Mouse (Mus musculus): ENCODE measurements at regions not wholly inside any gene's neighbourhood (a gene's known extent, or its start where the extent isn't known, plus 50 kb on each side); places are given as distances from the start of the nearest gene placed in this dataset.
A peak's percentile ranks its signal among the peaks of the same experiment; 100 is the strongest.

- DNase-seq (ENCODE audit: low spot score in 2 of 2): no peak
Measured at GRCm38 (mm10) chr17:80891656-80892055, 52.8 kb upstream of the Tmem178 start.

- no peak for DNase-seq (ENCODE audit: low spot score in 2 of 2)
Measured at GRCm38 (mm10) chr17:80889095-80889494, 55.3 kb upstream of the Tmem178 start.

- no peak for DNase-seq (ENCODE audit: low spot score in 2 of 2)
Measured at GRCm38 (mm10) chr17:80887749-80888119, 56.7 kb upstream of the Tmem178 start.

GRCm38 (mm10) chr17:80887021-80887748, 57.2 kb upstream of the Tmem178 start:
- no peak for DNase-seq (ENCODE audit: low spot score in 2 of 2)

- DNase-seq (ENCODE audit: low spot score in 2 of 2): no peak
Measured at GRCm38 (mm10) chr17:80886211-80886701, 58.2 kb upstream of the Tmem178 start.

GRCm38 (mm10) chr17:80885706-80886105, 58.7 kb upstream of the Tmem178 start:
- no peak for DNase-seq (ENCODE audit: low spot score in 2 of 2)

GRCm38 (mm10) chr17:80884886-80885285, 59.5 kb upstream of the Tmem178 start:
- DNase-seq (ENCODE audit: low spot score in 2 of 2): no peak

- no peak for DNase-seq (ENCODE audit: low spot score in 2 of 2)
Measured at GRCm38 (mm10) chr17:80882476-80882875, 62.0 kb upstream of the Tmem178 start.

GRCm38 (mm10) chr17:80880325-80880724, 64.1 kb upstream of the Tmem178 start:
- DNase-seq (ENCODE audit: low spot score in 2 of 2): no peak

- no peak for DNase-seq (ENCODE audit: low spot score in 2 of 2)
Measured at GRCm38 (mm10) chr17:80875352-80876044, 68.9 kb upstream of the Tmem178 start.

- DNase-seq (ENCODE audit: low spot score in 2 of 2): no peak
Measured at GRCm38 (mm10) chr17:80870965-80871364, 73.5 kb upstream of the Tmem178 start.

- no peak for DNase-seq (ENCODE audit: low spot score in 2 of 2)
Measured at GRCm38 (mm10) chr17:80862338-80862737, 82.1 kb upstream of the Tmem178 start.

- DNase-seq (ENCODE audit: low spot score in 2 of 2): peak; percentile 22 to 31
Measured at GRCm38 (mm10) chr17:80846996-80847810, 97.2 kb upstream of the Tmem178 start.

GRCm38 (mm10) chr17:80845349-80845748, 99.1 kb upstream of the Tmem178 start:
- DNase-seq (ENCODE audit: low spot score in 2 of 2): peak; percentile 49 to 53

- DNase-seq (ENCODE audit: low spot score in 2 of 2): no peak
Measured at GRCm38 (mm10) chr17:80841903-80842302, 102.5 kb upstream of the Tmem178 start.

GRCm38 (mm10) chr17:80840896-80841295, 103.5 kb upstream of the Tmem178 start:
- DNase-seq (ENCODE audit: low spot score in 2 of 2): no peak

GRCm38 (mm10) chr17:80840452-80840851, 104.0 kb upstream of the Tmem178 start:
- no peak for DNase-seq (ENCODE audit: low spot score in 2 of 2)

- no peak for DNase-seq (ENCODE audit: low spot score in 2 of 2)
Measured at GRCm38 (mm10) chr17:80834701-80835100, 106.4 kb upstream of the Map4k3 start.

GRCm38 (mm10) chr17:80834176-80834517, 105.9 kb upstream of the Map4k3 start:
- no peak for DNase-seq (ENCODE audit: low spot score in 2 of 2)

GRCm38 (mm10) chr17:80833355-80834175, 105.3 kb upstream of the Map4k3 start:
- no peak for DNase-seq (ENCODE audit: low spot score in 2 of 2)

- no peak for DNase-seq (ENCODE audit: low spot score in 2 of 2)
Measured at GRCm38 (mm10) chr17:80831686-80832085, 103.4 kb upstream of the Map4k3 start.

GRCm38 (mm10) chr17:80827896-80828295, 99.6 kb upstream of the Map4k3 start:
- DNase-seq (ENCODE audit: low spot score in 2 of 2): no peak
